Mouse (Mus musculus) lung, embryonic 16.5 days (tissue): ENCODE results near the gene Ppp1r15b. TPM values are rescaled to one million over a fixed set of nuclear protein-coding genes. Genes with fewer than 3 reads are reported as not detected.

Experiments used
- ATAC-seq: fragments of 200-750 bp; cut with Nextera tagmentation; 2 replicates; pipeline ENCODE4 v1.8.0; 2017; ENCODE audit warnings: low read depth, mild to moderate bottlenecking, moderate library complexity
- H3K27ac ChIP-seq: fragments of 300-500 bp; sonication (generic); 2 replicates; pipeline ENCODE4 v1.5.1; 2014; ENCODE audit warnings: mild to moderate bottlenecking, control low read depth, low read length
- H3K27me3 ChIP-seq: fragments of 300-500 bp; sonication (generic); 2 replicates; pipeline ENCODE4 v1.6.1; 2014; ENCODE audit warnings: low read depth, low read length, mixed read lengths; ENCODE audit not compliant: control insufficient read depth, insufficient read depth
- H3K36me3 ChIP-seq: fragments of 300-500 bp; sonication (generic); 2 replicates; pipeline ENCODE4 v1.6.1; 2014; ENCODE audit warnings: low read length; ENCODE audit not compliant: control insufficient read depth, insufficient read depth
- H3K4me1 ChIP-seq: fragments of 300-500 bp; sonication (generic); replicated peaks from 2 replicates; pipeline ENCODE4 v1.6.1; 2014; ENCODE audit warnings: low read length, mixed read lengths; ENCODE audit not compliant: control insufficient read depth, insufficient read depth
- H3K4me2 ChIP-seq: fragments of 300-500 bp; sonication (generic); 2 replicates; pipeline ENCODE4 v1.6.1; 2014; ENCODE audit warnings: low read depth, low read length, control low read depth
- H3K4me3 ChIP-seq: fragments of 300-500 bp; sonication (generic); 2 replicates; pipeline ENCODE4 v1.5.1; 2014; ENCODE audit warnings: mild to moderate bottlenecking, low read length, control low read depth
- H3K9ac ChIP-seq: fragments of 300-500 bp; sonication (generic); 2 replicates; pipeline ENCODE4 v1.6.1; 2014; ENCODE audit warnings: low read length, control low read depth
- H3K9me3 ChIP-seq: fragments of 300-500 bp; sonication (generic); 2 replicates; pipeline ENCODE4 v1.6.1; 2016; ENCODE audit warnings: low read length; ENCODE audit not compliant: control insufficient read depth
- WGBS: fragments of 180-500 bp; shearing (Covaris S2); extraction: QIAGEN DNeasy Blood & Tissue Kit; methylation state at CpG from one replicate; pipeline ENCODE4 v1.1.7; 2014; 5-methylcytosine and 5-hydroxymethylcytosine counted together
- polyA plus RNA-seq: library from polyadenylated mRNA; unstranded; fragments of >200 nt; fragmentation: Nextera tagmentation; extraction: Ambion mirVana; gene quantifications from 2 replicates; pipeline ENCODE4 v1.2.1, GENCODE M21; 2015

The Ppp1r15b gene
- polyA plus RNA-seq, 1 experiment from 2014 or later = 42.5 TPM

- Histone ChIP-seq H3K4me2 (no peak overlapping the region), H3K4me3 (no peak overlapping the region), H3K4me1 (peaks cover 12% of the 10 kb centered on the region), H3K9me3 (no peaks in the 10 kb centered on the region), H3K36me3 (no peaks in the 10 kb centered on the region), H3K27me3 (no peaks in the 10 kb centered on the region), H3K9ac (no peak overlapping the region), H3K27ac (no peak overlapping the region)
- no peak for ATAC-seq
- 88% methylated on average over 5 of the region's 5 CpGs for WGBS
Measured at GRCm38 (mm10) chr1:133118127-133118526, 12.8 kb upstream of the Ppp1r15b start.

GRCm38 (mm10) chr1:133118844-133119243 lies 12.1 kb upstream of the Ppp1r15b start:
- H3K4me2 ChIP-seq = no peak overlapping the region
- no peak overlapping the region for H3K27ac ChIP-seq
- no peak overlapping the region for H3K4me3 ChIP-seq
- H3K9me3 ChIP-seq = no peaks in the 10 kb centered on the region
- peaks cover 12% of the 10 kb centered on the region for H3K4me1 ChIP-seq
- ATAC-seq = no peak
- H3K9ac ChIP-seq = no peak overlapping the region
- H3K27me3 ChIP-seq = no peaks in the 10 kb centered on the region
- H3K36me3 ChIP-seq = no peaks in the 10 kb centered on the region
- WGBS = 63% methylated on average over 3 of the region's 3 CpGs

GRCm38 (mm10) chr1:133119931-133120712 lies 10.8 kb upstream of the Ppp1r15b start:
- Histone ChIP-seq H3K4me1 (peaks cover 12% of the 10 kb centered on the region), H3K4me2 (no peak overlapping the region), H3K4me3 (no peak overlapping the region), H3K27me3 (no peaks in the 10 kb centered on the region), H3K27ac (peak overlapping the region; percentile 59), H3K36me3 (no peaks in the 10 kb centered on the region), H3K9ac (no peak overlapping the region), H3K9me3 (no peaks in the 10 kb centered on the region)
- ATAC-seq = peak; percentile 80
- WGBS = 26% methylated on average over 7 of the region's 7 CpGs

DNA sequence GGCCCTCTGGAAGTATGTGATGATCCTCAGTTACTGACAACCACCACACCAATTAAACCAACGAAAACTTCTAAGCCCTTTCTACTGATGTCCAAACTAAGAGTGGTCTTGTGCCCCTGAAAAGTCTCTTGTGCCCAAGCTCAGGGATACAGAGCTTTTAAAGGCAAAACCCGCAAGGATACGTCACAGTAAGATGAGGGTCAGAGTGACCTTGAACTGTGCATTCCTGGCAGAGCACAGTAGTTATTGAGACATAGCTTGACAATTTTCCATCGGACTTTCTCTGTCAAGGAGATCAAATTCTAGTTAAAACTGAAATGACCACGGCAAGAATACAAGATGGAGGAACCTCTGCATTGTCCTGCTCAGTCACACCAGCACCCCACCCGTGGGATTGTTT lies 9.7 kb upstream of the Ppp1r15b start:
- no peak overlapping the region for H3K9ac ChIP-seq
- no peak for ATAC-seq
- 46% methylated on average over 6 of the region's 6 CpGs for WGBS
- H3K27me3 ChIP-seq = no peaks in the 10 kb centered on the region
- no peaks in the 10 kb centered on the region for H3K36me3 ChIP-seq
- peaks cover 12% of the 10 kb centered on the region for H3K4me1 ChIP-seq
- no peak overlapping the region for H3K27ac ChIP-seq
- H3K4me2 ChIP-seq = no peak overlapping the region
- no peak overlapping the region for H3K4me3 ChIP-seq
- no peaks in the 10 kb centered on the region; the same call in 1 of the 2 replicates for H3K9me3 ChIP-seq

DNA sequence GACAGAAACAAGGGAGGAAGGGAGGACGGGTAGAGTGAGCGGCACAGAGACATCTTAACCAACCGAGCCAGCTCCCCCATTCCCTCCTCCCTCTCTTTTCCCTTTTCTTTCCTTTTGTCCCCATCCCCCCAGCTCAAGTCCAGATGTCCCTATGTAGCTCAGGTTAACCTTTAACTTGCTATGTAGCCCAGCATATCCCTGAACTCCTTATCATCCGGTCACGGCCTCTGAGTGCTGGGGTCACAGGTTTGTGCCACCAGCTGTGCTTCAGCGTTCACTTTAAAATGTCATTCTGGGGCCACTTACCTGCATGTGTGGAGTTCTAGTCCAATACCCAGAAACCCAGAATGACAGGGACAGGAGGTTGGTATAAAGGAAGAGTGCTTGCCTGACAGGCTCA lies 6.8 kb upstream of the Ppp1r15b start:
- WGBS = 66% methylated on average over 6 of the region's 6 CpGs
- H3K27me3 ChIP-seq = no peaks in the 10 kb centered on the region
- H3K9ac ChIP-seq = no peak overlapping the region
- no peaks in the 10 kb centered on the region; the same call in 1 of the 2 replicates for H3K9me3 ChIP-seq
- no peak for ATAC-seq
- H3K4me1 ChIP-seq = peaks cover 12% of the 10 kb centered on the region
- no peak overlapping the region for H3K4me2 ChIP-seq
- H3K27ac ChIP-seq = no peak overlapping the region
- H3K4me3 ChIP-seq = no peak overlapping the region
- H3K36me3 ChIP-seq = no peaks in the 10 kb centered on the region

- Histone ChIP-seq H3K4me1 (peaks cover 6% of the 10 kb centered on the region; the same call in 1 of the 2 replicates), H3K9ac (no peak overlapping the region), H3K27ac (no peak overlapping the region), H3K27me3 (no peaks in the 10 kb centered on the region), H3K4me2 (no peak overlapping the region), H3K9me3 (no peaks in the 10 kb centered on the region; the same call in 1 of the 2 replicates), H3K4me3 (no peak overlapping the region), H3K36me3 (no peaks in the 10 kb centered on the region)
- ATAC-seq = no peak
- 88% methylated on average over 9 of the region's 9 CpGs for WGBS
Measured at GRCm38 (mm10) chr1:133125640-133126364, 5.1 kb upstream of the Ppp1r15b start.

GRCm38 (mm10) chr1:133126365-133126740 lies 4.6 kb upstream of the Ppp1r15b start:
- Histone ChIP-seq H3K27me3 (no peaks in the 10 kb centered on the region), H3K27ac (no peak overlapping the region), H3K9me3 (no peaks in the 10 kb centered on the region; the same call in 1 of the 2 replicates), H3K4me2 (no peak overlapping the region), H3K36me3 (no peaks in the 10 kb centered on the region), H3K4me1 (peaks cover 6% of the 10 kb centered on the region; the same call in 1 of the 2 replicates), H3K9ac (no peak overlapping the region), H3K4me3 (no peak overlapping the region)
- ATAC-seq = no peak
- WGBS = 70% methylated on average over 4 of the region's 4 CpGs

- H3K36me3 ChIP-seq = no peaks in the 10 kb centered on the region
- H3K9ac ChIP-seq = no peak overlapping the region
- H3K4me2 ChIP-seq = no peak overlapping the region
- H3K9me3 ChIP-seq = no peaks in the 10 kb centered on the region; the same call in 1 of the 2 replicates
- WGBS = 53% methylated on average over 9 of the region's 9 CpGs
- no peak overlapping the region for H3K27ac ChIP-seq
- H3K4me1 ChIP-seq = peaks cover 6% of the 10 kb centered on the region; the same call in 1 of the 2 replicates
- no peak for ATAC-seq
- no peaks in the 10 kb centered on the region for H3K27me3 ChIP-seq
- H3K4me3 ChIP-seq = no peak overlapping the region
Measured at GRCm38 (mm10) chr1:133127328-133127727, 3.6 kb upstream of the Ppp1r15b start.

GRCm38 (mm10) chr1:133129471-133130221 lies 1.3 kb upstream of the Ppp1r15b start:
- Histone ChIP-seq H3K4me1 (peaks cover 11% of the 10 kb centered on the region; the same call in 1 of the 2 replicates), H3K4me3 (no peak overlapping the region)

More at GRCm38 (mm10) chr1:133129471-133130221, 1.3 kb upstream of the Ppp1r15b start:
- H3K27me3 ChIP-seq = no peaks in the 10 kb centered on the region
- H3K9ac ChIP-seq = peak overlapping the region; percentile 40
- no peak for ATAC-seq
- 43% methylated on average over 16 of the region's 16 CpGs for WGBS
- H3K27ac ChIP-seq = peak overlapping the region; percentile 12
- H3K9me3 ChIP-seq = no peaks in the 10 kb centered on the region; the same call in 1 of the 2 replicates
- H3K36me3 ChIP-seq = peaks cover 3% of the 10 kb centered on the region; the same call in 1 of the 2 replicates
- peak overlapping the region; percentile 63 for H3K4me2 ChIP-seq
